Mouse (Mus musculus): ENCODE measurements around the gene Ctcfl.

DNA sequence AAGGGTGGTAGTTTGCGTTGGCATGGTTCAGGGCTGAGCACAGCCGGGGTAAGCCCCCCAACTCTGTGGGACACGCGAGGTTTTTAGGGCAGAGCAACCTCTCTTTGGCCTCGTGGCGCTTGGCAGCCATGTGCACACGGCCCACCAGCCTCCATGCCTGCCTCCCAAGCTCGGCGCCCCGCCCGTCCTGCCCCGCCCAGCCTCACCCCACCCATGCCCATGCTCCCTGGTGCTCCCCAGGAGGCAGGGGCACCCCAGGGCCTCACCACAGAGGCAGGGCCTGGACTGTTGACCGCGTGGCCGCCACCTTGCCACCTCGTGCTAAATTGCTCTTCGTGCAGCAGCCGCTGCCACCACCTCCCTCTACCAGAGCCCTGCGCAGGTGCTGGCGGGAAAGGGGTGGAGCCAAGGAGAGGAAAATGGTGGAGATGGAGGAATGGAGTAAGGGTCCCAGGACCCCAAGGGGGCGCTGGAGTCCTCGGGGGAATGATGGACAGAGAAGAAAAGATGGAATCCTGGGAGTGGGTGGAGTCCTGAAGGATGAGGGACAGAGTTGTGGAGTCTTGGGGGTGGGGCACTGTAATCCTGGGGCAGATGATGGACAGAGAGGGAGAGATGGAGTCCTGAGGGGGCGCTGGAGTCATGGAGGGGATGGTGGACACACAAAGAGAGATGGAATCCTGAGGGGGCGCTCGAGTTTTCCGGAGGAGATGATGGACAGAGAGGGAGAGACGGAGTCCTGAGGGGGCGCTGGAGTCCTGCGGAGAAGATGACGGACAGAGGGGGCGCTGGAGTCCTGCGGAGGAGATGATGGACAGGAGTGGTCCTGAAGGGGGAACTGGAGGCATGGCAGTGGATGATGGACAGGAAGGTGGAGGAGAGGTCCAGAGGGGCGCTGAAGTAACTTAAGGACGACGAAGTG lies at the start of gene Ctcfl:
- TF ChIP-seq CTCF (IDR thresholded peaks at IDR 0.05) (no peak), EP300 (IDR thresholded peaks at IDR 0.05) (no peak)
